Mouse (Mus musculus): ENCODE measurements around the gene Creb5. TPM values are rescaled to one million over a fixed set of nuclear protein-coding genes. Genes with fewer than 3 reads are reported as not detected.

Gene Creb5
- polyA plus RNA-seq, 1 experiment from 2014 or later = 10.0 TPM

DNA sequence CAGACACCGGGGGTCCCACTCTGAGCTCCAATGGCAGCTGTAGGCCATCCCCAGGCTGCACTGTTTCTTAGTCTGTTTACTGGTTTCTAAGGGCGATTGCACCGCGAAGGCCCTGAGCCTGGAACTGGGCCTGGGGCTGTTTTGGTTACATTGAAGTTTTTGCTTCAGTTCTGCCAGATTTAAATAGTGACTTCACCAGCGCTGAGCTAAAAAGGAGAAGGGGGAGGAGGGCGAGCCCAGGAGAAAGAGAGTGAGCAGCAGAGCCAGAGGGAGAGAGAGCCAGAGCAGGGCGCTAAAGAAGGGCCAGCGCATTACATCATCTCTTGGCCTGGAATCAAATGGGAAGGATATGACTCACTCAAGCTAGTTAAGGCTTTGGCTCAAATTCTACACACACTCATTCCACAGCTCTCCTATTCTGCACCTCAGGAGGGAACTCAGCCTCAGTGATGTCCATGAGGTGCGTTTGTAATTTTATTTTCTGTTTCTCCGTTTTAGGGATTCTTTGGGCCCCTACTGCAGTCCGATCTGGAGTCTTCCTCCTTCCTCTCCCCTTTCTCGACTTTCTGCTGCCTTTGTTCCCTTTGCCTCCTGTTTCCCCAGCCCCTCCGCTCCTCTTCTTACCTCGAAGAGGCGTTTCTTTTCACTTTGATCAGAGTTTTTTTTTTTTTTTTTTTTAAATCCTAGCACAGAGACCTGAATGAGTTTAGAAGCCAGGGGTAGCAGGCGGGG lies 286.1 kb downstream of the Creb5 start:
- Histone ChIP-seq H3K36me3 (ENCODE audit: control insufficient read depth, insufficient read depth, low read length) (no peaks in the 10 kb centered on the region), H3K9ac (ENCODE audit: low read length) (peak overlapping the region; percentile 74), H3K27ac (ENCODE audit: low read length) (peak overlapping the region; percentile 88), H3K4me2 (ENCODE audit: low read depth, low read length) (peak overlapping the region; percentile 58), H3K4me1 (ENCODE audit: control insufficient read depth, insufficient read depth, low read length) (peaks cover 12% of the 10 kb centered on the region), H3K9me3 (replicated peaks; ENCODE audit: control insufficient read depth, low read length) (no peaks in the 10 kb centered on the region), H3K27me3 (ENCODE audit: control insufficient read depth, insufficient read depth, low read length) (no peaks in the 10 kb centered on the region), H3K4me3 (replicated peaks; ENCODE audit: low read length) (peak overlapping the region; percentile 52)
- ATAC-seq (ENCODE audit: insufficient read depth, low FRiP score) = peak; percentile 97
- 3% methylated on average over 15 of the region's 16 CpGs for WGBS

DNA sequence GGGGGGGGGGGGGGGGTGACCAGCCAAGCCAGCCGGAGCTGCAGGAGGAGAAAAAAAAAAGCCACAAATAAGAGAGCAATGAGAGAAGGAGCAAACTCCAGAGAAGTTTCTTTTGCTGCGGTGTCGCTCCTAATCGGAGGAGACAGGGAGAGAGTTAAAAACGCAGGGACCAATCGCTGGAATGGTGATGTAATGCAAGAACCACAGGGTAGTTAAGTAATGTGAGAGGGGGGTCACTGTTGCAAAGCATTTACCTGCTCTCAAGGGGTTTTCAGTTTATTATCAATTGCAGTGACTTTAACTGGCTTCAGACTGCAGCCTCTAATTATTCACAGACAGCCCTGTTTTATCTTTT lies 286.6 kb downstream of the Creb5 start:
- no peak for ATAC-seq (ENCODE audit: insufficient read depth, low FRiP score)
- Histone ChIP-seq H3K4me1 (ENCODE audit: control insufficient read depth, insufficient read depth, low read length) (peaks cover 12% of the 10 kb centered on the region), H3K9me3 (replicated peaks; ENCODE audit: control insufficient read depth, low read length) (no peaks in the 10 kb centered on the region), H3K27me3 (ENCODE audit: control insufficient read depth, insufficient read depth, low read length) (no peaks in the 10 kb centered on the region), H3K27ac (ENCODE audit: low read length) (peak overlapping the region; percentile 88), H3K9ac (ENCODE audit: low read length) (peak overlapping the region; percentile 74), H3K4me3 (replicated peaks; ENCODE audit: low read length) (peak overlapping the region; percentile 52), H3K4me2 (ENCODE audit: low read depth, low read length) (peak overlapping the region; percentile 58), H3K36me3 (ENCODE audit: control insufficient read depth, insufficient read depth, low read length) (no peaks in the 10 kb centered on the region)
- WGBS = 1% methylated on average over 5 of the region's 6 CpGs

DNA sequence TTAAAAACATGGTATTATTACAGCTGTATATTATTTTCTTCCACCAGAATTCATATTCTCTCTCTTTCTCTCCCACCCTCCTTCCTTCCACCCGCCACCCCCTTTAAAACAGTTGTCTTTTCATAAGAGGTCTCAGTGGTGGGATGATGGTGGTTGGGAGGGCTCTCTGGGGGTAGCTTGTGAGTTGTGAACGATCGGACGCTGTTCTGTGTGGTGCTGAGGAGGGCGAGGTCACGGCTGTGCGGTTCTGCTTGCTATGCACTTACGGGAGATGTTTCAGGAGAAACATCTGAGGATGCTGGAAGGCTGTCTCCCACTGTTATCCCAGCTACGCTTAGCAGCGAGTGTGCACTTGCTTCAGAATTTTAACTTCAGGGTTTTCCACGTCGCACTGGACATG lies 287.0 kb downstream of the Creb5 start:
- H3K9ac ChIP-seq (ENCODE audit: low read length) = peak overlapping the region; percentile 66
- WGBS = 44% methylated on average over 12 of the region's 12 CpGs

DNA sequence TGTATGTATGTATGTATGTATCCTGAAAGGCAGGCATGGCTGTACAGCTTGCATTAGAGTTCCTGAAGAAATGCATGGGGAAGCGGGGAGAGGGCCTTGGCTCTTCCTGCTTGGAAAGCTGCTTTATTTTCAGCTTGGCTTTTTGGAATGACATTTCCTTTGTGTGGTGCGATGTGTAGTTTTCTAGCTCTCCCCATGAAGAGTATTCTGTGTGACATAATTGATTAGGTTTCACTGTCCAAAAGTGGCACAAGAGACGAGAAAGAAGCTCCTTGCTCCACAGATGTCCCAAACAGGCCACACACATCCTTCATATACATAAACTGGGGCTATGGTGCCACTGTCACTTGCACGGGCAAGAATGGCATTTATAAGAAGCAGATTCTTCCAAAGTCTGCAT lies 288.1 kb downstream of the Creb5 start:
- Histone ChIP-seq H3K27ac (ENCODE audit: low read length) (no peak overlapping the region), H3K27me3 (ENCODE audit: control insufficient read depth, insufficient read depth, low read length) (no peaks in the 10 kb centered on the region), H3K9me3 (replicated peaks; ENCODE audit: control insufficient read depth, low read length) (no peaks in the 10 kb centered on the region), H3K36me3 (ENCODE audit: control insufficient read depth, insufficient read depth, low read length) (no peaks in the 10 kb centered on the region), H3K9ac (ENCODE audit: low read length) (peak overlapping the region; percentile 4; the same call in 1 of the 2 replicates), H3K4me1 (ENCODE audit: control insufficient read depth, insufficient read depth, low read length) (peaks cover 12% of the 10 kb centered on the region), H3K4me2 (ENCODE audit: low read depth, low read length) (peak overlapping the region; percentile 58; the same call in 1 of the 2 replicates), H3K4me3 (replicated peaks; ENCODE audit: low read length) (peak overlapping the region; percentile 52; the same call in 1 of the 2 replicates)
- WGBS = 79% methylated on average over 4 of the region's 4 CpGs
- no peak for ATAC-seq (ENCODE audit: insufficient read depth, low FRiP score)

More for the DNA sequence above, 287.0 kb downstream of the Creb5 start:
- no peaks in the 10 kb centered on the region for H3K9me3 ChIP-seq (replicated peaks; ENCODE audit: control insufficient read depth, low read length)
- no peak overlapping the region for H3K27ac ChIP-seq (ENCODE audit: low read length)
- peak overlapping the region; percentile 52 for H3K4me3 ChIP-seq (replicated peaks; ENCODE audit: low read length)
- no peak for ATAC-seq (ENCODE audit: insufficient read depth, low FRiP score)
- H3K27me3 ChIP-seq (ENCODE audit: control insufficient read depth, insufficient read depth, low read length) = no peaks in the 10 kb centered on the region
- peak overlapping the region; percentile 58 for H3K4me2 ChIP-seq (ENCODE audit: low read depth, low read length)
- peaks cover 12% of the 10 kb centered on the region for H3K4me1 ChIP-seq (ENCODE audit: control insufficient read depth, insufficient read depth, low read length)
- no peaks in the 10 kb centered on the region for H3K36me3 ChIP-seq (ENCODE audit: control insufficient read depth, insufficient read depth, low read length)

- no peaks in the 10 kb centered on the region for H3K36me3 ChIP-seq (ENCODE audit: control insufficient read depth, insufficient read depth, low read length)
- peaks cover 12% of the 10 kb centered on the region for H3K4me1 ChIP-seq (ENCODE audit: control insufficient read depth, insufficient read depth, low read length)
- no peak overlapping the region for H3K4me2 ChIP-seq (ENCODE audit: low read depth, low read length)
- H3K9ac ChIP-seq (ENCODE audit: low read length) = no peak overlapping the region
- no peak for ATAC-seq (ENCODE audit: insufficient read depth, low FRiP score)
- H3K27me3 ChIP-seq (ENCODE audit: control insufficient read depth, insufficient read depth, low read length) = no peaks in the 10 kb centered on the region
- H3K4me3 ChIP-seq (replicated peaks; ENCODE audit: low read length) = no peak overlapping the region
- no peak overlapping the region for H3K27ac ChIP-seq (ENCODE audit: low read length)
- WGBS = 90% methylated on average over 3 of the region's 3 CpGs
- H3K9me3 ChIP-seq (replicated peaks; ENCODE audit: control insufficient read depth, low read length) = no peaks in the 10 kb centered on the region
These were observed 288.8 kb downstream of the Creb5 start for GRCm38 (mm10) chr6:53575836-53576235.

DNA sequence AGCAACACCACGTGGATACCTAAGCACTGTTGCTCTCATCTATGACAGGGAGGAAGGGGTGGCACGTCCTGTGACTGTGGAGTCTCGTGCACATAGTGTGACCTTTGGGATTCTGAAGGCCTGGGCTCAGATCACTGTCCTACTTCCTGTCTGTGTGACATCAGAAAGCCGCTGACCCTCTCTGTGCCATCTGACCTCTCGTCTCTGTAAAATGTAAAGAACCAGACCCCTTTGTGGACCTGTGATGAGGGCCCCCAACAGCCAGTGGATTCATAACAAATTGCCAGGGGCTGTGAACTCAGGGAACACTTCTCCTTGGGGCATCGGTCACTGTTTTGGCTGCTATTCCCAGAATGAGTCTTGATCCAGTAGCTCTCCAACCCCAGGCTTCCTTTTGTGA lies 289.8 kb downstream of the Creb5 start:
- 78% methylated on average over 6 of the region's 6 CpGs for WGBS
- Histone ChIP-seq H3K9ac (ENCODE audit: low read length) (no peak overlapping the region), H3K4me1 (ENCODE audit: control insufficient read depth, insufficient read depth, low read length) (peaks cover 12% of the 10 kb centered on the region), H3K9me3 (replicated peaks; ENCODE audit: control insufficient read depth, low read length) (no peaks in the 10 kb centered on the region), H3K4me3 (replicated peaks; ENCODE audit: low read length) (no peak overlapping the region), H3K36me3 (ENCODE audit: control insufficient read depth, insufficient read depth, low read length) (no peaks in the 10 kb centered on the region), H3K27me3 (ENCODE audit: control insufficient read depth, insufficient read depth, low read length) (no peaks in the 10 kb centered on the region), H3K27ac (ENCODE audit: low read length) (no peak overlapping the region), H3K4me2 (ENCODE audit: low read depth, low read length) (no peak overlapping the region)
- no peak for ATAC-seq (ENCODE audit: insufficient read depth, low FRiP score)

DNA sequence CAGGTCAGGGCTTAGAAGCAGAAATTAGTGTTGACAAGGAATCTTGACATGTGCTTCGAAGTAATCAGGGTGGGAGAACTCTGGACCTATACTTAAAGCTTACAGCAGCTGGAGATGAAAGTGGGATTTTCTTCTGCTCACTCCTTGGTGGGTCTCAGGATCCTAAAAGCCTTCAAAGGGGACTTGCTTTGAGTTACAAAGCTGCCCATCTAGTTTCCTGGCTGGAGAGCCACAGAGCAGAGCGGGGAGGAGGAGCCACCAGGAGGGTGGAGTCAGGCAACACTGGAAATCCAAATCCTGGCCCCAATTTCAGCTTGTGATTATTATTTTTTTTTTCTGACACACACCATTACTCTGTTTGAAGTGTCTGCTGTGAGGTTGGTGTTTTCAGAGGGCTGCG lies 290.7 kb downstream of the Creb5 start:
- H3K4me2 ChIP-seq (ENCODE audit: low read depth, low read length) = no peak overlapping the region
- H3K27me3 ChIP-seq (ENCODE audit: control insufficient read depth, insufficient read depth, low read length) = no peaks in the 10 kb centered on the region
- WGBS = 74% methylated on average over 3 of the region's 3 CpGs
- H3K9ac ChIP-seq (ENCODE audit: low read length) = no peak overlapping the region
- H3K36me3 ChIP-seq (ENCODE audit: control insufficient read depth, insufficient read depth, low read length) = no peaks in the 10 kb centered on the region
- peaks cover 5% of the 10 kb centered on the region for H3K4me1 ChIP-seq (ENCODE audit: control insufficient read depth, insufficient read depth, low read length)
- H3K9me3 ChIP-seq (replicated peaks; ENCODE audit: control insufficient read depth, low read length) = no peaks in the 10 kb centered on the region
- H3K27ac ChIP-seq (ENCODE audit: low read length) = no peak overlapping the region
- H3K4me3 ChIP-seq (replicated peaks; ENCODE audit: low read length) = no peak overlapping the region
- ATAC-seq (ENCODE audit: insufficient read depth, low FRiP score) = no peak

DNA sequence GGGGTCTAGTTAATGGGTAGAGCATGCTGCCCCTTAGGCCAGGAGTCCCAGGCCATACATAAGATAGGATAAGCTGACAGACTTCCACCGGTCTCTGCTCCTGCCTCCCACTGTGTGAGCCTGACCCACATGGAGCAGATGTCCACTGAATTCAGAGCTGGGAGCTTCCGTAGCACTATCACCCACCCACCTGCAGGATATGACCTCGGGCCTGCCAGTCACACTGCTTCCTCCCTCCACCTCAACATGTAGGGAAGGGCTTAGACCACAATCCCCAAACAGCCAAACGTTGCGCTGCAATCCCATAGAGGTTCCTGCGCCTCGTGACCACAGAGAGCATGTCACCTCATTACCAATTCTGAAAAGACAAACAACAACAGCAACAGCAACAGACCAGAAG lies 293.3 kb downstream of the Creb5 start:
- peaks cover 6% of the 10 kb centered on the region; the same call in 1 of the 2 replicates for H3K4me1 ChIP-seq (ENCODE audit: control insufficient read depth, insufficient read depth, low read length)
- no peak overlapping the region for H3K4me3 ChIP-seq (replicated peaks; ENCODE audit: low read length)
- ATAC-seq (ENCODE audit: insufficient read depth, low FRiP score) = no peak
- no peaks in the 10 kb centered on the region for H3K27me3 ChIP-seq (ENCODE audit: control insufficient read depth, insufficient read depth, low read length)
- no peaks in the 10 kb centered on the region for H3K9me3 ChIP-seq (replicated peaks; ENCODE audit: control insufficient read depth, low read length)
- no peak overlapping the region for H3K9ac ChIP-seq (ENCODE audit: low read length)
- no peak overlapping the region for H3K27ac ChIP-seq (ENCODE audit: low read length)
- no peak overlapping the region for H3K4me2 ChIP-seq (ENCODE audit: low read depth, low read length)
- no peaks in the 10 kb centered on the region for H3K36me3 ChIP-seq (ENCODE audit: control insufficient read depth, insufficient read depth, low read length)
- WGBS = 85% methylated on average over 7 of the region's 7 CpGs

DNA sequence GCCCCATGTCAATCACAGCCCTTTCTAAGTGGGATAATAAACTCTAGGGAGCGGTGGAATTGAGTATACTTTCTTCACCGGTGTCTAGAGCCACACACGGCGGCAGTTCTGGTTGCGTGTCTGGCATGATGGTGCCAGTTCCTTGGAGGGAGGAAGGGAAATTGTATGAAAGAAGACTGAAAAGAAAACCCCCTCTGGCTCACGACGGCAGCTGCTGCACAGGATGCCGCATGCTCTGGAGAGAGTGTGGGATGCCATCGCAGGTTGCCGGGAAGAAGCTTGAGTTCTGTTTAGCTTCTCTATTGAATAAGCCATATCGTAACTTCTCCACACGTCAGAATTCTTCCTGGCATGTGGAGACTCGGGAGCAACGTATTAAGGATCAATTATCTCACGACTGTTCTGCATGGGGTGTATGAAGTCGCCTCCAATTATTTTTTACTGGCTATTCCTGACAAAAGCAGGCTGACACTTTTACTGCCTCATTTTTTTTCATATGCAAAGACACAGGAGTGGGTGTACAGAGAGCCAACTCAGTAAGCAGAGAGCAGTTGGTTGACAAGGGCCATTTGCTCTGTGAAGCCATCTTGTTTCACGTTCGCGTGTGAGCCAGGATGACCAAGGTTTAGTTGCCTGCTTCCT lies 296.3 kb downstream of the Creb5 start:
- no peak for ATAC-seq (ENCODE audit: insufficient read depth, low FRiP score)
- no peaks in the 10 kb centered on the region for H3K27me3 ChIP-seq (ENCODE audit: control insufficient read depth, insufficient read depth, low read length)
- no peak overlapping the region for H3K9ac ChIP-seq (ENCODE audit: low read length)
- no peaks in the 10 kb centered on the region for H3K9me3 ChIP-seq (replicated peaks; ENCODE audit: control insufficient read depth, low read length)
- H3K36me3 ChIP-seq (ENCODE audit: control insufficient read depth, insufficient read depth, low read length) = no peaks in the 10 kb centered on the region
- no peak overlapping the region for H3K4me2 ChIP-seq (ENCODE audit: low read depth, low read length)
- WGBS = 77% methylated on average over 19 of the region's 19 CpGs
- H3K4me1 ChIP-seq (ENCODE audit: control insufficient read depth, insufficient read depth, low read length) = peaks cover 6% of the 10 kb centered on the region; the same call in 1 of the 2 replicates
- no peak overlapping the region for H3K4me3 ChIP-seq (replicated peaks; ENCODE audit: low read length)
- no peak overlapping the region for H3K27ac ChIP-seq (ENCODE audit: low read length)
